Mouse (Mus musculus) spleen, adult 12 weeks (tissue): ENCODE measurements around the gene Serinc1.

Experiments used
- DNase-seq: peaks from one replicate; pipeline ENCODE4 v3.0.0; 2022; ENCODE audit warnings: low spot score

Gene Serinc1

GRCm38 (mm10) chr10:57484741-57485140 lies 47.6 kb downstream of the Serinc1 start:
- no peak for DNase-seq

DNA sequence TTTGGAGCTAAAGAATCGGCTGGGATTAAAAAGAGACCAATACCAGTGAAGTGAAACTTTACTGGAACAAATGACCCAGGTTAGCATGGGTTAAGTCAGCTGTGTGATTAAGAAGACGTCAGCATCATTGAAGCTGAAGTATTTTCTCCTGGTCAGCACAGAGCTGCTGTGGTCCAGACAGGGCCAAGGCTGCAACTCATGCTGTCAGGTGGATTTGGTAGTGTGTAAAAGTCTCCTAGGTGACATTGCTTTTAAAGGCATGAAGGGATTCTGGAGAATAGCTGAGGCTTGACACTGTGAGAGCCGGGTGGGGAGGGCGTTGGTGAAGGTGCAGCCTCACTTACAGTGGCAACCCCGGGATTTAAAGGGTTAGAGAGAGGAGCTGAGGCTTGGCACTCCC lies 50.6 kb downstream of the Serinc1 start:
- DNase-seq: no peak

- DNase-seq: no peak
Measured at GRCm38 (mm10) chr10:57477121-57477843, 55.0 kb downstream of the Serinc1 start.
